Mouse (Mus musculus) heart, postnatal 10 days (tissue): Measurements from ENCODE around the gene Mrpl54. TPM values are rescaled to one million over a fixed set of nuclear protein-coding genes. Genes with fewer than 3 reads are reported as not detected.
"Not testable (repeated sequence)": the region's sequence is repeated elsewhere in the genome, so short reads cannot be mapped to it uniquely, and the experiment has no call there.

Experiments used
- DNase-seq, 2 experiments: peaks; one replicate each; pipeline ENCODE4 v3.0.0; 2021
- intact Hi-C: fragments of 180-260 bp; cut with DNase I; formaldehyde crosslinking; loops from one replicate; pipeline ENCODE4 v1.15.1; 2025
- microRNA-seq, 2 experiments: library from miRNA; unstranded; fragments of <30 nt; microRNA quantifications; one replicate each; pipeline ENCODE4 v1.2.0; 2022
- total RNA-seq, 2 experiments: library from RNA; stranded (reverse); gene quantifications; 2 replicates each; pipeline ENCODE4 v1.2.3; 2021

The Mrpl54 gene
- total RNA-seq, 2 experiments from 2014 or later = 93.4 to 108 TPM

- DNase-seq = peak; percentile 86 to 89
- intact Hi-C loops = no loop called here
These were observed 34.0 kb downstream of the Mrpl54 start, which contains the start of gene Zfr2 for GRCm38 (mm10) chr10:81232580-81233225. Gene Zfr2, plus strand, starts transcription at chr10:81233155.

GRCm38 (mm10) chr10:81231436-81231835 lies 35.3 kb downstream of the Mrpl54 start:
- DNase-seq = no peak
- intact Hi-C loops = no loop called here

- intact Hi-C loops = no loop called here
- DNase-seq = peak in 1 of 2 experiments; percentile 31
These were observed 36.0 kb downstream of the Mrpl54 start, which contains the start of gene Atcay for GRCm38 (mm10) chr10:81230438-81231332. Gene Atcay, minus strand, starts transcription at chr10:81230833.

- intact Hi-C loops = no loop called here
These were observed 36.8 kb downstream of the Mrpl54 start for GRCm38 (mm10) chr10:81229735-81230437.

GRCm38 (mm10) chr10:81223731-81224130 lies 43.0 kb downstream of the Mrpl54 start:
- DNase-seq, intact Hi-C loops: not testable (repeated sequence)

More at GRCm38 (mm10) chr10:81229735-81230437, 36.8 kb downstream of the Mrpl54 start:
- DNase-seq = no peak

GRCm38 (mm10) chr10:81221402-81222015 lies 45.2 kb downstream of the Mrpl54 start:
- intact Hi-C loops = no loop called here
- no peak for DNase-seq

- DNase-seq = peak; percentile 75 to 84
- intact Hi-C loops = loop anchor here (1.0 kb wide), 1 partner anchor 20 kb away; no protein-coding TSS in a partner anchor
These were observed 48.8 kb downstream of the Mrpl54 start for GRCm38 (mm10) chr10:81217964-81218363.

- intact Hi-C loops = not testable (repeated sequence)
- DNase-seq = peak in 1 of 2 experiments; percentile 44
These were observed 49.5 kb downstream of the Mrpl54 start for GRCm38 (mm10) chr10:81217267-81217666.

GRCm38 (mm10) chr10:81216810-81217209 lies 49.9 kb downstream of the Mrpl54 start:
- intact Hi-C loops = no loop called here

GRCm38 (mm10) chr10:81216260-81216659 lies 50.5 kb downstream of the Mrpl54 start:
- intact Hi-C loops = no loop called here
- DNase-seq = no peak

More at GRCm38 (mm10) chr10:81216810-81217209, 49.9 kb downstream of the Mrpl54 start:
- DNase-seq = no peak

Small RNA genes within 50 kb of the gene (microRNA-seq; reads per million reads assigned to microRNA genes)
- gene Mir3057 = 12.3 to 24.7 reads per million in 2 experiments

Other genes with a start within 250 kb of the Mrpl54 start
- not detected for gene Diras1, start 241.3 kb downstream of the Mrpl54 start, total RNA-seq
- gene Slc39a3, start 229.5 kb downstream of the Mrpl54 start, total RNA-seq = 10 to 100 TPM; 11.5 to 13.0 TPM
- gene Sgta, start 206.8 kb downstream of the Mrpl54 start, total RNA-seq = 100 to 1,000 TPM; 103 to 106 TPM
- gene Thop1, start 196.9 kb downstream of the Mrpl54 start, total RNA-seq = 10 to 100 TPM; 11.5 to 14.9 TPM
- gene Creb3l3, start 168.1 kb downstream of the Mrpl54 start, total RNA-seq = 1 to 10 TPM; 1.2 to 2.4 TPM
- gene Map2k2, start 161.0 kb downstream of the Mrpl54 start, total RNA-seq = 100 to 1,000 TPM; 129 to 131 TPM
- 10 to 100 TPM; 43.7 to 48.0 TPM for gene Zbtb7a, start 131.7 kb downstream of the Mrpl54 start, total RNA-seq
- 10 to 100 TPM; 14.7 to 17.8 TPM for gene Pias4, start 99.0 kb downstream of the Mrpl54 start, total RNA-seq
- gene Eef2, start 90.3 kb downstream of the Mrpl54 start, total RNA-seq = 1,000 to 10,000 TPM; 1,333 to 1,385 TPM
- gene Dapk3, start 83.9 kb downstream of the Mrpl54 start, total RNA-seq = 10 to 100 TPM; 33.3 to 39.1 TPM
- not detected for gene 4930442H23Rik, start 83.1 kb downstream of the Mrpl54 start, total RNA-seq
- 10 to 100 TPM; 11.6 to 16.5 TPM for gene Nmrk2, start 64.9 kb downstream of the Mrpl54 start, total RNA-seq
- gene Atcay, start 36.1 kb downstream of the Mrpl54 start, total RNA-seq = under 1 TPM; 0.24 to 0.30 TPM
- gene Zfr2, start 33.8 kb downstream of the Mrpl54 start, total RNA-seq = 1 to 10 TPM; 3.8 TPM
- gene Matk, start 14.0 kb downstream of the Mrpl54 start, total RNA-seq = under 1 TPM; 0.27 to 0.38 TPM
- gene Apba3, start within 50 bp of the Mrpl54 start, total RNA-seq = 10 to 100 TPM; 66.5 to 68.3 TPM
- gene Tjp3, start 24.6 kb upstream of the Mrpl54 start, total RNA-seq = under 1 TPM; 0.14 to 0.37 TPM
- 10 to 100 TPM; 43.2 to 46.4 TPM for gene Pip5k1c, start 26.0 kb upstream of the Mrpl54 start, total RNA-seq
- 10 to 100 TPM; 21.0 to 23.6 TPM for gene Cactin, start 54.2 kb upstream of the Mrpl54 start, total RNA-seq
- 1 to 10 TPM; 7.7 to 8.5 TPM for gene Tbxa2r, start 61.8 kb upstream of the Mrpl54 start, total RNA-seq
- 1 to 10 TPM; 4.8 to 6.1 TPM for gene Gipc3, start 76.3 kb upstream of the Mrpl54 start, total RNA-seq
- 100 to 1,000 TPM in 1 of 2 experiments, 10 to 100 TPM in 1; 88.1 to 105 TPM for gene Hmg20b, start 83.5 kb upstream of the Mrpl54 start, total RNA-seq
- gene Mfsd12, start 90.6 kb upstream of the Mrpl54 start, total RNA-seq = 10 to 100 TPM; 11.6 to 14.4 TPM
- gene 4930404N11Rik, start 98.9 kb upstream of the Mrpl54 start, total RNA-seq = 1 to 10 TPM in 1 of 2 experiments, under 1 TPM in 1; 0.42 to 1.1 TPM
- 10 to 100 TPM; 39.7 to 41.2 TPM for gene Fzr1, start 111.6 kb upstream of the Mrpl54 start, total RNA-seq
- gene Dohh, start 117.5 kb upstream of the Mrpl54 start, total RNA-seq = 10 to 100 TPM; 53.2 to 57.5 TPM
- gene Gm48551, start 117.5 kb upstream of the Mrpl54 start, total RNA-seq = under 1 TPM; 0.74 to 0.87 TPM
- under 1 TPM; 0.77 to 0.98 TPM for gene Gm48552, start 122.1 kb upstream of the Mrpl54 start, total RNA-seq
- 1 to 10 TPM; 1.3 to 2.2 TPM for gene Smim24, start 126.1 kb upstream of the Mrpl54 start, total RNA-seq
- 100 to 1,000 TPM; 139 to 163 TPM for gene Nfic, start 188.7 kb upstream of the Mrpl54 start, total RNA-seq
- under 1 TPM; 0.32 to 0.48 TPM for gene Celf5, start 215.8 kb upstream of the Mrpl54 start, total RNA-seq
- gene Ncln, start 229.5 kb upstream of the Mrpl54 start, total RNA-seq = 10 to 100 TPM; 64.0 to 65.0 TPM
- under 1 TPM; 0.86 to 0.87 TPM for gene S1pr4, start 233.2 kb upstream of the Mrpl54 start, total RNA-seq